Mouse (Mus musculus) erythroblast, embryonic 14.5 days (primary cell): ENCODE measurements around the gene Foxc2.

Experiments
- GATA1 ChIP-seq: IDR thresholded peaks from 2 replicates; pipeline ENCODE4 v1.6.1; 2012; ENCODE audit warnings: low read length, inconsistent platforms, mixed read lengths
- TAL1 ChIP-seq: IDR thresholded peaks from 3 replicates; pipeline ENCODE4 v1.6.1; 2012; ENCODE audit warnings: low read length, inconsistent platforms, mixed read lengths

GRCm38 (mm10) chr8:121092627-121093026, 23.3 kb upstream of the Foxc2 start:
- TF ChIP-seq GATA1 (no peak), TAL1 (no peak)
